Mouse (Mus musculus): Measurements from ENCODE around the gene Igfbpl1.

DNA sequence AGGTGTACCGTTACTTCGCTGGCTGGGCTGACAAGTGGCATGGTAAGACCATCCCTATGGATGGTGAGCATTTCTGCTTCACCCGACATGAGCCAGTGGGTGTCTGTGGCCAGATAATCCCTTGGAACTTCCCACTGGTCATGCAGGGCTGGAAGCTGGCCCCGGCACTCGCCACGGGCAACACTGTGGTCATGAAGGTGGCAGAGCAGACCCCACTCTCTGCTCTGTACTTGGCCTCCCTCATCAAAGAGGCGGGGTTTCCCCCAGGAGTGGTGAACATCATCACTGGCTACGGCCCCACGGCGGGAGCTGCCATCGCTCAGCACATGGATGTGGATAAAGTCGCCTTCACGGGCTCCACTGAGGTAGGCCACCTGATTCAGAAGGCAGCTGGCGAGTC is 23.8 kb downstream of the Igfbpl1 start:
- TF ChIP-seq POLR2A (IDR thresholded peaks at IDR 0.05; ENCODE audit: low read depth, low read length) (no peak), CTCF (IDR thresholded peaks at IDR 0.05; ENCODE audit: extremely low read depth, insufficient read length, insufficient replicate concordance, low read depth, low read length) (no peak)

Measured in small intestine, adult 2 months (tissue).